Mouse (Mus musculus) neural tube, embryonic 10.5 days (tissue): ENCODE measurements around the gene Kcnc1.

ENCODE experiments used
- DNase-seq: peaks from one replicate; pipeline ENCODE4 v3.0.0-alpha.2; 2017; ENCODE audit warnings: low spot score; ENCODE audit errors: extremely low spot score

Kcnc1 gene

GRCm38 (mm10) chr7:46396231-46396927, at the start of gene Kcnc1:
Kcnc1 (plus strand) TSS chr7:46396497.
- DNase-seq, result peak; percentile 86

GRCm38 (mm10) chr7:46347692-46348091, 48.6 kb upstream of the Kcnc1 start:
- DNase-seq, result no peak

- DNase-seq, result no peak
These were observed 47.5 kb upstream of the Kcnc1 start for GRCm38 (mm10) chr7:46348813-46349212.

GRCm38 (mm10) chr7:46350119-46350702, 46.1 kb upstream of the Kcnc1 start:
- no peak for DNase-seq

DNA sequence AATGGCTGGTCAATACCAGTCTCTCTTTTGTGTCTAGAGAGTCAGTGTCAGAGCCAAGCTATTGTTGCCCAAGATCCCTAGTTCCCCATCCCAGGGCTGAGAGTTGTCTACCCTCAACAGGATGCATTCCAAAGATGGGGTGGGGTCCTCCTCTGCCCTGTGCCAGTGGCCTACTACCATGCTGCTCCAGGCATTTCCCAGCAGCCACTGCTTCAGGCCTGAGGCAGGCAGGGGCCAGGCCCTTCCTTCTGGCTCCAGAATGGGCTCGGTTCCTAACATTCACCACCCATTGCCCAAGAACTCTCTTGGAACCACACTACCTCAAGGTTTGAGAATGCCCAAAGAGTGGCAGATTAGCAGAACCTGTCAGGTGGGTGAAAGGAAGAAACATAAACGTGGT, 43.5 kb upstream of the Kcnc1 start:
- DNase-seq, result no peak

DNA sequence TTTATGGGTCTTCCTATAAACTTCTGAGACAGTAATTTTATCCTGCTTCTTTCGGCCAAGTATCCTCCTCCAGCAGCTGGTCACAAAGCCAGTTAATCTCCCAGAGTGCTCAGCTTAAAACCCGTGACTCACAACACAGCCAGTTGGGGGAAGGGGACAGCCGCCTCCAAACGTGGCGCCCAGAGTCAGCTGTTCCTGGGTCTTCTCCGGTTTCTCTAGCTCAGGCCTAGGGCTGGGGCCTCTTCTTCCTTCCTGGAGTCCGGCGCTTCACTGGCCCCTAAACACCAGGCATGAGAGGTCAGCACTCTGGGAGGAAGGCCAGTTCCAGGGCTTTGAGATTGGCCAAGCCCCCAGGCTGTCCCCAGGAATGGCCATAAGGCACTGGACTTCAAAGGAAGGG, 43.1 kb upstream of the Kcnc1 start:
- no peak for DNase-seq

GRCm38 (mm10) chr7:46353875-46354274, 42.4 kb upstream of the Kcnc1 start:
- no peak for DNase-seq

GRCm38 (mm10) chr7:46361776-46362175, 34.5 kb upstream of the Kcnc1 start:
- no peak for DNase-seq

DNA sequence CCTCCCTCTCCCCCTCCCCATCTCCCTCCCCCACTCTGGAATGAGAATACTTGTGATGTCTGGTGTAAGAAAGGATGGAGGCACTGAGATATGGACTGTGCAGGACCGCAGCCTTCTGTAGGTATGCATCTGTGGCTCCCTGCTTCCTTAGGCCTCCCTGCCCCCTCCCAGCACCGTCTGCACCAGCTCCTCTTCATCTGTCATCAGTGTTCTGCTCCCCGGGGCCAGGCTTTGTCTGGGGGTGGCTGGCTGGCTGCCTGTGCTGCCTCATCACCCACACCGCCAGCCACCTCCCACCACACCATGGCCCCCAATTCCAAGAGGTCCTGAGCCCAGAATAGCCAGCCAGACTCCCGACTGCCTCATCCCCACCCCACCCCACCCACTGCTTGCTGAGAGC, 32.1 kb upstream of the Kcnc1 start:
- DNase-seq, result no peak

DNA sequence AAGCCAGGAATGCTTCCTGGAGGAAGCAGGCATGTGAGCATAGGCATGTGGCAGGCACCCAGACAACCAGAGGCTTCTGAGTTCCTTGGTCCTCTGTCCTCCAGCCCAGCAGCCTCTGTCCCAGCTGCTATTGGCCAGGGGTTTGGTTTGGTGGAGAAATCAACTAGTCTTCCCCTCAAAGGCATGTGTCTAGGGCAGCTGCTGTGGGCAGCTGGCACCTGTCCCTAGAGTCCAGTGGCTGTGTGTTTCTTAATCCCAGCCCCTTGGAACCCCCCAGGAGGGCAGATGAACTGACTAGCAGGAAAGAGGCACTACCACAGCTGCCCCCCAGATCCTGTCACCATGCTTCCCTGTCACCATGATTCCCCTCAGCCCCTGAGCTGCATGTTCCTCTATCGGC, 30.5 kb upstream of the Kcnc1 start:
- DNase-seq, result no peak

- DNase-seq, result no peak
These were observed 25.2 kb upstream of the Kcnc1 start for GRCm38 (mm10) chr7:46371104-46371503.

- DNase-seq, result peak; percentile 16
These were observed 19.9 kb upstream of the Kcnc1 start, which contains the start of gene Myod1 for GRCm38 (mm10) chr7:46376172-46377007. Myod1 (plus strand) TSS chr7:46376474.

DNA sequence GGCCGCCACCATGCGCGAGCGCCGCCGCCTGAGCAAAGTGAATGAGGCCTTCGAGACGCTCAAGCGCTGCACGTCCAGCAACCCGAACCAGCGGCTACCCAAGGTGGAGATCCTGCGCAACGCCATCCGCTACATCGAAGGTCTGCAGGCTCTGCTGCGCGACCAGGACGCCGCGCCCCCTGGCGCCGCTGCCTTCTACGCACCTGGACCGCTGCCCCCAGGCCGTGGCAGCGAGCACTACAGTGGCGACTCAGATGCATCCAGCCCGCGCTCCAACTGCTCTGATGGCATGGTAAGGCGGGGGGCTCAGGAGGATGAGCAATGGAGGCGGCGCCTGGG, 19.3 kb upstream of the Kcnc1 start:
- peak; percentile 58 for DNase-seq

DNA sequence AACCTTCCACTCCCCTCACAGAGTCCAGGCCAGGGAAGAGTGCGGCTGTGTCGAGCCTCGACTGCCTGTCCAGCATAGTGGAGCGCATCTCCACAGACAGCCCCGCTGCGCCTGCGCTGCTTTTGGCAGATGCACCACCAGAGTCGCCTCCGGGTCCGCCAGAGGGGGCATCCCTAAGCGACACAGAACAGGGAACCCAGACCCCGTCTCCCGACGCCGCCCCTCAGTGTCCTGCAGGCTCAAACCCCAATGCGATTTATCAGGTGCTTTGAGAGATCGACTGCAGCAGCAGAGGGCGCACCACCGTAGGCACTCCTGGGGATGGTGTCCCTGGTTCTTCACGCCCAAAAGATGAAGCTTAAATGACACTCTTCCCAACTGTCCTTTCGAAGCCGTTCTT, 18.2 kb upstream of the Kcnc1 start:
- peak; percentile 33 for DNase-seq

GRCm38 (mm10) chr7:46378983-46379382, 17.3 kb upstream of the Kcnc1 start:
- DNase-seq, result peak; percentile 39

GRCm38 (mm10) chr7:46380625-46381024, 15.7 kb upstream of the Kcnc1 start:
- no peak for DNase-seq

- DNase-seq, result no peak
These were observed 8.9 kb upstream of the Kcnc1 start for GRCm38 (mm10) chr7:46387430-46387829.

DNA sequence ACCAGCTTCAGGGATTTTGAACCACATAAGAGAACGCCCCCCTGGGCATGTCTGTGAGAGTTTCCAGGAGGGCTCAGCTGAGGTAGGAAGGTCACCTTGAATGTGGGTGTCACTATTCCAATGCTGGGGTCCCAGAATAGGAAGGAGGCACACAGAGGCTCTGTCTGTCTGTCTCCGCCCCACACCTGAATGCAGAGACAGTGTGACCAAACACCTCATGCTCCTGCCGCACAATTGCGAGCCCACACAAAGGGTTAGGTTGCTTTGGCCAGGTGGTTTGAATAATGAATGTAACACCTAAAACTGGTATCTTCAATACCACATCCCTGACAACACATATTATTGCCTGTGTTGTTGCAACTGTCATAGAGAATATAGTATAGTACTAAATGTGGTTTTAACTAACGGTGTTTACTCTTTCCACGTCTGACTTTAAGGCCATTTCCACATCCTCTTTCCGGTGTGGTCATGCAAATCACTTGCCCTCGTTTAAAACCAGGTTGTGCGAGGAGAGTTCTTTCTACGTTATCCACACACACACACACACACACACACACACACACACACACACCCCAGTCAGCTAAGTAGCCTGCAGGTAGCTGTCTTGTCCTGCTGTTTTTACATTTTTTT, 6.7 kb upstream of the Kcnc1 start:
- DNase-seq, result no peak

GRCm38 (mm10) chr7:46390226-46390625, 6.1 kb upstream of the Kcnc1 start:
- no peak for DNase-seq

DNA sequence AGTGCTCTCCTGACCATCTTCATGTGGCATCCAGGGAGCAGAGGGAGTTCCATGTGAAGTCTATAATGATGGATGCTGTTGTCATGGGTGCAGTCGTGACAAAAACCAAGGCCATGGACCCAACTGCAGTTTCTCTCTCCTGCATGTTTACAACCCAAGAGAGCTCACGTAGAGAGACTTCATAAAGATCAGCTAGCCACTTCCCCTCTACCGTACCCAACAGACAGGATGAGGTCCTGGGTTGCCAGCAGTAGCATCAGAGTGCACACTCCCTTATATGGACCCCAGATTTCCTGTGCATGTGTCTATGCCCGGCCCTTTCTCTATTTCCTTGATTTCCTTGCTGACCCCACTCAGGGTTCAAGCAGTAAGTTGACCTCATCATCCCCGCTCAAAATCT, 4.6 kb upstream of the Kcnc1 start:
- no peak for DNase-seq

GRCm38 (mm10) chr7:46393116-46393515, 3.2 kb upstream of the Kcnc1 start:
- DNase-seq, result peak; percentile 81
